Mouse (Mus musculus) right cerebral cortex, postnatal 10 days (tissue): ENCODE measurements around the gene Hist1h3d.
A peak's percentile ranks its signal among the peaks of the same experiment; 100 is the strongest.
"Not testable (repeated sequence)": the region's sequence is repeated elsewhere in the genome, so short reads cannot be mapped to it uniquely, and the experiment has no call there.

Source experiments
- DNase-seq, 2 experiments: peaks; one replicate each; pipeline ENCODE4 v3.0.0; 2021; ENCODE audit warnings: low spot score in 2 of 2

Hist1h3d gene

GRCm38 (mm10) chr13:23585029-23585441, 9.5 kb downstream of the Hist1h3d start:
- peak; percentile 76 to 77 for DNase-seq

GRCm38 (mm10) chr13:23585442-23586098, 10.0 kb downstream of the Hist1h3d start:
- peak; percentile 80 to 84 for DNase-seq

GRCm38 (mm10) chr13:23586099-23586939, 10.8 kb downstream of the Hist1h3d start:
- DNase-seq: no peak

- DNase-seq: no peak
These were observed 11.3 kb downstream of the Hist1h3d start for GRCm38 (mm10) chr13:23586940-23587225.

- DNase-seq: no peak
These were observed 15.6 kb downstream of the Hist1h3d start for GRCm38 (mm10) chr13:23591206-23591605.

- not testable (repeated sequence) for DNase-seq
These were observed 16.3 kb downstream of the Hist1h3d start for GRCm38 (mm10) chr13:23591886-23592285.

- DNase-seq: no peak
These were observed 17.1 kb downstream of the Hist1h3d start for GRCm38 (mm10) chr13:23592614-23593013.

GRCm38 (mm10) chr13:23593051-23593770, 17.6 kb downstream of the Hist1h3d start:
- DNase-seq: no peak

GRCm38 (mm10) chr13:23595185-23595584, 19.6 kb downstream of the Hist1h3d start:
- no peak for DNase-seq

- no peak for DNase-seq
These were observed 20.2 kb downstream of the Hist1h3d start for GRCm38 (mm10) chr13:23595622-23596372.

- DNase-seq: peak; percentile 58 to 84
These were observed 22.4 kb downstream of the Hist1h3d start for GRCm38 (mm10) chr13:23597957-23598356.

GRCm38 (mm10) chr13:23603182-23603699, 27.7 kb downstream of the Hist1h3d start:
- DNase-seq: no peak

GRCm38 (mm10) chr13:23604452-23604851, 28.9 kb downstream of the Hist1h3d start:
- DNase-seq: no peak

GRCm38 (mm10) chr13:23605052-23605451, 29.5 kb downstream of the Hist1h3d start:
- no peak for DNase-seq

GRCm38 (mm10) chr13:23609209-23609608, 33.6 kb downstream of the Hist1h3d start:
- no peak for DNase-seq

- DNase-seq: no peak
These were observed 34.3 kb downstream of the Hist1h3d start for GRCm38 (mm10) chr13:23609844-23610243.

- no peak for DNase-seq
These were observed 34.8 kb downstream of the Hist1h3d start for GRCm38 (mm10) chr13:23610393-23610792.

GRCm38 (mm10) chr13:23611638-23612037, 36.1 kb downstream of the Hist1h3d start:
- DNase-seq: no peak

GRCm38 (mm10) chr13:23620056-23620732, 44.6 kb downstream of the Hist1h3d start:
- no peak for DNase-seq

- DNase-seq: peak; percentile 76 to 91
These were observed 45.4 kb downstream of the Hist1h3d start, which contains the start of gene Hist1h2be for GRCm38 (mm10) chr13:23620733-23621531. Hist1h2be (minus strand) TSS chr13:23621124.
